Mouse (Mus musculus) right cerebral cortex, postnatal 14 days (tissue): ENCODE measurements around the gene Nol12.

ENCODE experiments used
- DNase-seq: peaks from one replicate; pipeline ENCODE4 v3.0.0; 2022

Gene Nol12

GRCm38 (mm10) chr15:78956351-78956750 is 21.6 kb downstream of the Nol12 start:
- DNase-seq, result no peak

- no peak for DNase-seq
Measured at GRCm38 (mm10) chr15:78957021-78957420, 22.3 kb downstream of the Nol12 start.

DNA sequence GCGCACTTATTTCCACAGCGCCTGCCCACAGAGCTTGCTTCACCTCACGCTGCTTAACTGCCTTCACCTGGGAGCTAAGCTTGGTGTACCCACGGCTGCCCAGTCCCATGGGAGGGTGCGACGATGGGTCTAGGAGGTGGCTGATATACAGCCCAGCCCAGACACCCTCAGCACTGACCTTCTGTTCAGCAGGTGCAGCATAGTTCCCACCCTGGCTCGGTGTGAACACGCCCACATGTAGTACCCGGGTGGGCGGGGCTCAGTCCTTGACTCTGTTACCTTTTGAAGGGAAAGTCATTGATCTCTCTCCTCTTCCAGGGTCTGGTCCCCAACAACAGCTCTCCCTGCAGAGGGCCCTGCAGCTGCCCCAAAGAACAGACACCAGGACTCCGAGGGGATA is 24.8 kb downstream of the Nol12 start:
- no peak for DNase-seq

GRCm38 (mm10) chr15:78960088-78960487 is 25.4 kb downstream of the Nol12 start:
- no peak for DNase-seq

GRCm38 (mm10) chr15:78962885-78963284 is 28.2 kb downstream of the Nol12 start:
- DNase-seq, result peak; percentile 66

- DNase-seq, result no peak
Measured at GRCm38 (mm10) chr15:78971626-78972025, 36.9 kb downstream of the Nol12 start.

GRCm38 (mm10) chr15:78973950-78974349 is 39.2 kb downstream of the Nol12 start:
- DNase-seq, result no peak

DNA sequence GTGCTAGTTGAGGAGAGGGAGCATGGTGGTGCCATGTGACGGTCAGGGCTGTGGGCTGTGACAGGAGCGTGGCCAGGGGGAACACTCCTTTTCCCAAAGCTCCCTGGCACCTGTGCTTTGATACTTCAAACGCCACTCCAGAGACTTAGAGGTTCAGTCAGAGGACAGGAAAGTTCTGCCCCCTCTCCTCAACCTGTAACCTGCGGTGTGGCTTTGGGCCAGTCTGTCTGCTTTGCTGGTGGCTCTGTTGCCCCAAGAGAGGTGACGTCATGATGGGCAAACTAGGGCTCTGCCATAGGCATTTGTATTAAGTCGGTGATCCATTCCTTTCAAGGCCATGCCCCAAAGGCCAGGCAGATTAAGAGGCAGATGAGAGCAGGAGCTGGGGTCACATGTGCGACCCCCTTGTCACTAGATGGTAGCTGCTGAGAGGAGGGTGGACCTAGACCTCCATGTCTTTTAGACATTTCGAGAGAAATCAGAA is 43.0 kb downstream of the Nol12 start:
- DNase-seq, result no peak

- no peak for DNase-seq
Measured at GRCm38 (mm10) chr15:78978875-78979274, 44.1 kb downstream of the Nol12 start.

GRCm38 (mm10) chr15:78980084-78980483 is 45.4 kb downstream of the Nol12 start:
- DNase-seq, result no peak

DNA sequence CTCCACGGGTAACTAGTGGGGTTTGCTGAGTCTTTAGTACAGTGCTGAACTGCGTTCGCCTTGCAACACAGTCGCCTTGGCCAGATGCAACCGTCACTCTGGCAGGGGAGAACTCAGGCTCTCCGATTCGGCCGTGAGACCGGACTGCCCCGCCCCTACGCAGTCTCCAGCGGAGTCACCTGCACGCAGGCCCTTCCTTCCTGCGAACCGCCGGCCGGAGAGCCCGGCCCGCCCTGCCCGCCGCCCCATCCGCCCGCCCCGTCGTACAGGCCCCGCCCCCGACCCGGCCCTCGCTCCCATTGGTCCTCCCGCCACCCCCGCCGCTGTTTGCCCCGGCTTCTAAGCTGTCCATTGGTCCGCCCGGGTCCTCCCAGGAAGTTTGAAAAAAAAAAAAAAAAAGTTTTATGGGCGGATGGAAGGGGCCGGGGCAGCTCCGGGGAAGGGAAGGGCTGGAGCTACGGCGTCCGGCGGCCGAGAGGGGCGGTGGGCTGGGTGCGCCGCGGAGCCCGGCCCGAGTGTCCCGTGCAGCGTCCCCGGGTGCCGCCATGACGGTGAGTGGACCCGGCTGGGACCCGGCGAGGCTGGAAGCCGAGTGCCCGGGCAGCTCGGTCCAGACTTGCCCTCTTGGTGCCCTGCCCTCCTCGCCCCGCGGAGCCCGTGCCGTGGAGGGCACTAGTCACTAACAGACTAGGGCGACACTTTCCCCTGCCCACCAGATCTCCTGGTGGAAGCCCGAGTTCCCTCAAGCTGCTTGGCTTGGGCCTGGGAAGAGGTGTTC is 48.1 kb downstream of the Nol12 start:
- peak; percentile 77 for DNase-seq

DNA sequence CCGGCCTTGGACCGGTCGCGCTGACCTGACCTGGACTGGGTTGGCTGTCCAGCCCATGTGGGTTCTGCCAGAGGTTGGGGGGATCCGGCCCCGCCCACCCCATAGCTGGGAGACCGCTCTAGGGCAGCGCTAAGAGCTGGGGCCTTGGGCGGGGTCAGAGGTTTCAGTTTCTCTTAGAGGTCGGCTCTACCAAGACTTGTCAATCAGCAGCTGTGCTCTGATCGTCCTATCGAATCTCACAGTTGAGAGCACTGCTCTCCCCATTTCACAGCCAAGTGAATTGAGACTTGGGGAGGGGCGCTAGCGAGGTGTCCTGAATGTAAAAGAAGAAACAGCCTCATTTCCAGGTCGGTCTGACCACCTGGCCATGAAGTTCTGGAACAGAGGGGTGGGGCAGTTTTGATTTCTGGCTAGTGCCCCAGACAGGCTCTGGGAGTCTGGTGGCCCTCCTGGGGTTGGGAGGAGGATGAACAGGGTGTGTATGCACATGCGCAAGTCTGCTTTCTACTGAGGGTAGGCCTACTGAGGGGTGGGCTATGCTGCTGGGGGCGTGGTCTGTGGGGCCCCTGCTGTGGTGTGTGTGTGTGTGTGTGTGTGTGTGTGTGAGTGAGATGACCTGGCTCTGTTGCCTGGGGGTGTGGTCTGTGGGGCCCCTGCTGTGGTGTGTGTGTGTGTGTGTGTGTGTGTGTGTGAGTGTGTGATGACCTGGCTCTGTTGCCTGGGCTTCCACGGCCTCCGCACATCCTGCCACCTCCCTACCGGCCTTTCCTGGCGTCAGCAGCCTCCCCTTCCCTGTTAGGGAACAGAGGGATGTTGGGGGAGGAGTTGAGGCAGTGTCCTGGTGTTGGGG is 48.9 kb downstream of the Nol12 start:
- no peak for DNase-seq

DNA sequence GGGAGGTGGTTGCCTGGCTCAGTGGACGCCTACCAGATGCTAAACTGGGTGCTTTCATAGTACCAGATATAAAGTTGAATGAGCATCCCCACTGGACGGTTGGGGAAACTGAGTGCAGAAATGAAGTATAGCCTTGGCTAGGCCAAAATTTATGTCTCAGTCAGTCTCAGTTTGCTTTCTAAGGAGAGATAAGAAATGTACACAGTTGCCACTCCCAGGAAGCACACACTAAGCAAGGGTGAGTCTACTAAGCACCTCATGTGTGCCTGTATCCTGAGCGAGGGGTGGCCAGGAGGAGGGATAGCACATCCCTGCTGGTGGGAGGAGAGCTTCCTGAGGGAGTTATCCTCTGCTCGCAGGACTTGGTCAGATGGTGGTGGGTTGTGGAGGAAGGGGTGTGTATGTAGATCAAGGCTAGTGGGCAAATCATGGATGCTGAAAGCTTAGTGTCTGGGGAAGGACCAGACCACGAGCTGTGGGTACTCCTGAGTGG is 49.6 kb downstream of the Nol12 start:
- DNase-seq, result no peak

- no peak for DNase-seq
Measured at GRCm38 (mm10) chr15:78986536-78987220, 51.9 kb downstream of the Nol12 start.

- peak; percentile 81 for DNase-seq
Measured at GRCm38 (mm10) chr15:78988499-78988971, 53.8 kb downstream of the Nol12 start.

DNA sequence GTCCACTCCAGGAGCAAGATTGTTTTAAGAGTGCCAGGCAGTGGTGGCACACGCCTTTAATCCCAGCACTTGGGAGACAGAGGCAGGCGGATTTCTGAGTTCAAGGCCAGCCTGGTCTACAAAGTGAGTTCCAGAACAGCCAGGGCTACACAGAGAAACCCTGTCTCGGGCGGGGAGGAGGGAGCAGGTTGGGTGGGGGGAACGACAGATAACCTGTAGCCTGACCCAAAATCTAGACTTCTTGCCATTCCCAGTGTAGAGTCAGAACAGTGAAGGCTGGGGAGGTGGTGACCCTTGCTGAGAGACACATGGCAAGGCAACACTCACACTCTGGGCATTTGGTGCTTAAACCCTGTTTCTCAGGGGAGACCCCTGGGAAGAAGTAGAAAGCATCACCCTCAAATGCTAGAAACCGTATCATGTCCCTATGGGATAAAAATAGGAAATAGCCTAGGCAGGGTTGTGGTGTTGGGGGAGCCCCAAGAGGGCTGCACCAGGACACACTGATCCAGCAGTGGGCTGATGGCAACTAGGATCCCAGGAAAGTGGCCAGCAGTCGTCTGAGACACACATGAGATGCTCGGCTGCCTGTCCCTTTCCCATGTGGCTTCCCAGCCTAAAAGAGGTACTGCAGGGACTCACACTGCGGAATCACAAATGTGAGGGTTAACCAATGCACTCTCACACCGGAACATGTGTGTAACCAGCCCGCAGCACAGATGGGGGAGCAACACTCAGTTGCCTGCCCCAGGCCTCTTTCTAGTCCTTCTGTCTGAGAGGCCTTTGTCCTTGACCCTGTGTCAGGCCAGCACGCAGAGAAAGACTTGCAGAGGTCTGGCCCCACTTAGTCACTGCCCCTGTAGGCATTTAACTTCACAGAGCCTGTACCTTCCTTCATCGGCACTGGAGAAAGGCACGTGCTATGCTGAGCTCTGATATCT is 54.7 kb downstream of the Nol12 start:
- no peak for DNase-seq

DNA sequence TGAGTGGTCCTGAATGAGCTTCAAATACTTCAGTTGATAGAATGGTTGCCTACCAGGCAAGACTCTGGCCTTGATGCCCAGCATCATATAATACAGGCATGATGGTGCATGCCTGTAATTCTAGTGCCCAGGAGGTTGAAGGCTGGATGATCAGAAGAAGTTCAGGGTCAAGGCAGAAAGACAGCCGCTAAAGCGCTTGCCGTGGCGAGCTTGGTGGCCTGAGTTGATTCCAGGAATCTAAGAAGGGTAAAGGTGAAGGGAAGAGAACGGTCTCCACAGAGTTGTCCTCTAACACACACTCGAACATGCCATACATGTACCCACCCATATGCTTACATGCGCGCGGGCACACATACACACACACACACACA is 55.3 kb downstream of the Nol12 start:
- DNase-seq, result no peak

DNA sequence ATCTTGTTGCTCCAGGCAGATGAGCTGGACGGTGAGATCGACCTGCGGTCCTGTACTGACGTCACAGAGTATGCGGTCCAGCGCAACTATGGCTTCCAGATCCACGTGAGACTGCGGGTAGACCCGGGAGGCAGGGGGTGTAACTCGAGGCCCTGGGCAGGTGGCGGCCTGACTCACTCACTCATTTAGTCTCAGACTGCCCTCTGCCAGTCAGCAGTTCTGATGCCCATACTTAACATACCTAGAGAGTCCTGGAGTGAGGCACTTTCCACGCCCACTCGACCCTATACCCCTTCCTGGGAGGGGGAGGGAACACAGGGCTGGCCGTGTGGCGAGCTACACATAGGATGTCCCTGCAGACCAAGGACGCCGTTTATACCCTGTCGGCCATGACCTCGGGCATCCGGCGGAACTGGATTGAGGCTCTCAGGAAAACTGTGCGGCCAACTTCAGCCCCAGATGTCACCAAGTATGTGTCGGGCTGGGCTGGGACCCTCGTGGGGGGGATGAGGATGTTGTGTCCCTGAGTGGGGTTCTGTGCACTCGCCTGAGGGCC is 56.3 kb downstream of the Nol12 start:
- DNase-seq, result no peak

- DNase-seq, result no peak
Measured at GRCm38 (mm10) chr15:78992235-78992634, 57.5 kb downstream of the Nol12 start.

DNA sequence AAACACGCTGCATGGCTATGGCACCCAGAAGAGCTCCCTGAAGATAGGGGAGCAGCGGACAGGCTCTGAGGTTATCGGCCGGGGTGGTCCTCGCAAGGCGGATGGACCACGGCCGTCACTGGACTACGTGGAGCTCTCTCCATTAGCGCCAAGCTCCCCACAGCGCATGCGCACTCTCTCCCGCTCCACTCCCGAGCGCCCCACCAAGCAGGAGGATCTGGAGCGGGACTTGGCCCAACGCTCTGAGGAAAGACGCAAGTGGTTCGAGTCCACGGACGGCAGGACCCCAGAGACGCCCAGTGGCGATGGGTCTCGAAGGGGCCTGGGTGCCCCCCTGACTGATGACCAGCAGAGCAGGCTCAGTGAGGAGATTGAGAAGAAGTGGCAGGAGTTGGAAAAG is 58.2 kb downstream of the Nol12 start:
- DNase-seq, result no peak
